Mouse (Mus musculus) brain, embryonic 14.5 days (tissue): Measurements from ENCODE around the gene Dnaic2. TPM values are rescaled to one million over a fixed set of nuclear protein-coding genes. Genes with fewer than 3 reads are reported as not detected.

Experiments used
- DNase-seq: peaks from one replicate; pipeline ENCODE4 v3.0.0-alpha.2; 2011; ENCODE audit warnings: low read depth
- CTCF ChIP-seq: fragments of 200-500 bp; IDR thresholded peaks from 2 replicates; pipeline ENCODE4 v1.5.1; 2012; ENCODE audit warnings: inconsistent platforms, mild to moderate bottlenecking, moderate library complexity, borderline replicate concordance; ENCODE audit not compliant: insufficient read depth, insufficient read length; ENCODE audit errors: extremely low read depth
- POLR2A ChIP-seq: fragments of 200-500 bp; IDR thresholded peaks from 2 replicates; pipeline ENCODE4 v1.6.1; 2012; ENCODE audit warnings: mild to moderate bottlenecking, inconsistent platforms, borderline replicate concordance; ENCODE audit not compliant: poor library complexity, insufficient read depth, insufficient read length, severe bottlenecking; ENCODE audit errors: extremely low read depth
- polyA plus RNA-seq: library from polyadenylated mRNA; depleted of rRNA; stranded (reverse); fragments of >200 nt; gene quantifications from 2 replicates; pipeline ENCODE4 v1.2.3, GENCODE M21; 2012

Gene Dnaic2
- polyA plus RNA-seq, 1 experiment = 2.9 TPM

DNA sequence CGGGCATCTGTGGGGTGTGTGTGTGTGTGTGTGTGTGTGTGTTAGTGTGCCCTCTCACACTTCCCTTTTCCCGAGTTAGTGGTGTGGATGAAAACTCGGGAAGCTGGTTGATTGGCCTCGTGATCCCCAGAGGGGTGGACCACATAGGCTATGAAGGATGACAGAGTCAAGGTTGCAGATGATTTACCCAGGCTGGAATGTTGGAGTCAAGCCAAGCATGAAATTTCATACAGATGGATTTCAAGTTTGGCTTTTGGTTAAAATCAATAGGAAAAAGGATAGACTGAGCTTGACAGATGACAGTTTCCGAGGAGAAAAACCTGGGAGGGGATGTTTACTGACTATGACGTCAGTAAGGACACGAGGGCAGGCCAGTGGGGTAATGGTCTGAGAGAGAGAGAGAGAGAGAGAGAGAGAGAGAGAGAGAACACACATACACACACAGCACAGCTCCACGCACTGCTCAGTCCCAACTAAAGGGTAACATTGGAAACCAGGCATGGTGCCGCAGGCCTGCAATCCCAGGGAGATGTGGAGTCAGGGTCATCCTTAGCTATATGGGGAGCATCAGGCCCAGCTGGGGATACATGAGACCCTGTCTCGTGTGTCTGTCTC is 39.5 kb upstream of the Dnaic2 start:
- TF ChIP-seq POLR2A (no peak), CTCF (no peak)
- DNase-seq = no peak

DNA sequence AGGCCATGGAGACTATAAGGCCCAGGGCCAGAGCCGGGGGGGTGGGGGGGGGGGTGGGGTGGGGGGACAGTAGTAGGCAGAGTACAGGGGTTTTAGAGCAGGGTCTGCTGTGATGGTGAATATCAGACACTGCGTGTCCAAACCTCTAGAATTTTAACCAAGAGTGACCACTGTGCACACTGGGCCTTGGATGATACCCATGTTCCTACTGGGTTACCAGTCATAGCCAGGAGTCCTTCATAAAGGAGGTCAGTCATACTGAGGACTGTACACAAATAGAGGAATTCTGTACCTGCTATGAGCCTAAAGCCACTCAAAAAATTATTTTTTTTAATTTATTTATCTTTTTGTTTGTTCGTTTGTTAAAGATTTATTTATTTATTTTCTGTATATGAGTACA is 38.5 kb upstream of the Dnaic2 start:
- TF ChIP-seq POLR2A (no peak), CTCF (no peak)
- no peak for DNase-seq

DNA sequence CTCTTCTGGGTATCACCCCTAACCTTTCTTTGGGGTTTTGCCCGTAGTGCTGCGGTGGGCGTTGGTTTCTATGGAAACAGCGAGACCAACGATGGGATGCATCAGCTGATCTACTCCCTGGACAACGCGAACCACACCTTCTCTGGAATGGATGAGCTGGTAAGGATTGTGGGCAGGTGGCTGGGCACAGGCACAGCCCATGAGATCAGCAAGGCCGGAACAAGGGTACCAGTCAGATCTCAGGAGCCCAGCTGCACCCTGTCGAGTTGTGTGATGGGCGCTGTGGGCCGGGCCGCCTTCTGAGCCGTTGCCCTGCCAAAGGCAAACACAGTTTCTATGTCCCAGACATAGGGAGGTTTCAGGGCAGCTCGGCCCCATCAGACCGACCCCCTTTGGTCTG is 37.0 kb upstream of the Dnaic2 start:
- no peak for DNase-seq
- TF ChIP-seq CTCF (no peak), POLR2A (no peak)

DNA sequence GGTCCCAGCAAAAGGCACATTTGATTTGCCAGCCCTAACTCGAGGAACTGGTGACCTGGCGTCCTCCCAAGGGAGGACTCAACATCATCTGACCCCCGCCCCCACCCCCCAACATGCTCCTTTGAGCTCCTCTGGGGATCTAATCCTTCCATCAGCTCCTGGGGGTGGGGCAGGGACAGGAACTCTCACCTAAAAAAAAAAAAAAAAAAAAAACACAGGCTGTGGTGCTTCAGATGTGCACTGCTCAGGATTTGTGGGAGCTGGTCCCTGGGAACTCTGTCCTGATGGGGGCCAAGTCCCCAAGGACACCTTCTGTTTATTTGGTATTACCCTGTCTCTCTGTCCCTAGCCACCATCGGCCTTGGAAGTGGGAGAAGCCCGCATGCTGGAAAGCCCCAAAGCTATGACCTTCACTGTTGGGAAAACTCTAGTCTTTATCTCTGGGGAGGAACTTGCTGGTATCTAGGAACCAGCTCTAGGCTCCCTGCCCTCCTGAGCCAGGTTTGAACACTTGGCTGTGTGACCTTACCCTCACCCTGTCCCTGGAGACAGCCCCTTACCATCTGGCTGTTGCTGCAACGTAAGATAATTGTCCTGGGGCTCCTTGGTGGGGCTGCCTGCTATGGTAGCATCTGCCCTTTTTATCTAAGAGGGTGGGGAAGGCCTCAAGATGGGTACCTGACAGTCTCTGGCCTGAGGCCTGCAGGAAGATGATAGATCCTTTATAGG is 35.6 kb upstream of the Dnaic2 start:
- DNase-seq = no peak
- TF ChIP-seq POLR2A (no peak), CTCF (no peak)

DNA sequence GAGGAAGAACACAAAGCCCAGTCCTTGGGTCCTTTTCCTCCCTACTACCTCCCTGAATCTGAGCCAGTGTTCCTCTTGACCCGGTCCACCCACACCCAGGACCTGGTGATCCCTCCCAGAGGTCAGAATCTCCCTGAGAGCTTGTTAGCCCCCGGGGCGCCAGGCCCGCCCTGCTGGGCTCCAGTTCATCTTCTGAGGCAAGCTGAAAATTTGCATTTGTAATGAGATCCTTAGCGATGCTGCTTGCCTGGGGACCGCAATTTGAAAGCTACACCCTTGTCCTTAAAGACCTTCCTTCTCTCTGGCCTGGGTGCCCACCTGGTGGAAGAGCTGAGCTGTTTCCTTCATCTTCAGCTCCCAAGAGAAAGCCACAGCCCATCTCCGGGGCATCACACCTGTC is 34.6 kb upstream of the Dnaic2 start:
- TF ChIP-seq CTCF (no peak), POLR2A (no peak)
- DNase-seq = no peak

DNA sequence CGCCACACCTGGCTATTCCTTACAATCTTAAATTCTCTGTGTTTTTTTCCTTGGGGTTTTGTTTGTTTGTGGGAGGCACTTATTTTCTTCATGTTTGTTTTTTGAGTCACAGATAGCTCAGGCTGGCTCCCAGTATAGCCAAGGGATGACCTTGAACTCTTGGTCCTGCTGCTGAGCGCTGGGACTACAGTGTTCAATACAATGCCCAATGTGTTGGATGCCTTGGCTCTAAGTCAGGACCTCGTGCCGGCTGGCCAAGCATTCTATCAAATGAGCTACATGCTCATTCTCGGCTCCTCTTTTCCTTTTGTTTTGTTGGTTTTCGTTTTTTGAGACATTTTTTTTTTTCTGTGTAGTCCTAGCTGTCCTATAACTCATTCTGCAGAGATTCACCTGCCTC is 33.8 kb upstream of the Dnaic2 start:
- no peak for TF ChIP-seq POLR2A
- TF ChIP-seq CTCF = no peak
- no peak for DNase-seq

DNA sequence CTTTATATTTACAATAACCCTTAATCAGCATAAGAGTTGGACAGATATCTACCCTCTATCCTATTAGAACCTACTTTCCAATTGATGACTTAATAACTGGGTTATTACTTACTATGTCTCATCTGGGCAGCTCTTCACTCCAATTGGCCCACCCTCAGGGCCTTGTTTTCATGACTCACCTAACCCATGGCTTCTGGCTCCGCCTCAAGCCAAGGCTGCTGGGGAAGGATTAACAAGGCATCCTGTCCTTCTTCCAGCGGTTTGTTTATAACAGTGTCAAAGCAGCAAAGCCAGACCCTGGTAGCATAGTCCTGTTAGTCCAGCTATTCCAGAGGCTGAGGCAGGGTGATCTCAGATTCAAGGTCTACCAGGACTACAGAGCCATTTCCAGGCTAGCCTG is 32.8 kb upstream of the Dnaic2 start:
- no peak for TF ChIP-seq CTCF
- no peak for TF ChIP-seq POLR2A
- DNase-seq = no peak

DNA sequence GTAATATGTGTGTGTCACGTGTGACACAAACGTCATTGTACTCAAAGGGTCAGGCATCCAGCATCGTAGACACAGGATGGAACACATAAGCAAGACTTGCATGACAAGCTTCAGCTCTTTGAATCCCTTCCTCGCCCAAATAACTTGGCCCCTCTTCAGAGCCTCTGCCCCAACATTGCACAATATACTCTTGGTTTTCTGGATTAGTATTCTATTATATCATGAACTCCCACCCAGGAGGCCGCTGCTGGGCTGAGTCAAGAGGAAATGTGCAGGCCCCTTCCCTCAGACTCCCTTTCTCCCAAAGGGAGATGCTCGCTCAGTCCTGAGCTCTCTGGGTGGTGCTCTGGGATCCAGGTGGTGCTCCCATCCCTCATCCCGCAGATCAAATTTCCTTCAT is 28.7 kb upstream of the Dnaic2 start:
- no peak for DNase-seq
- TF ChIP-seq CTCF (no peak), POLR2A (no peak)

DNA sequence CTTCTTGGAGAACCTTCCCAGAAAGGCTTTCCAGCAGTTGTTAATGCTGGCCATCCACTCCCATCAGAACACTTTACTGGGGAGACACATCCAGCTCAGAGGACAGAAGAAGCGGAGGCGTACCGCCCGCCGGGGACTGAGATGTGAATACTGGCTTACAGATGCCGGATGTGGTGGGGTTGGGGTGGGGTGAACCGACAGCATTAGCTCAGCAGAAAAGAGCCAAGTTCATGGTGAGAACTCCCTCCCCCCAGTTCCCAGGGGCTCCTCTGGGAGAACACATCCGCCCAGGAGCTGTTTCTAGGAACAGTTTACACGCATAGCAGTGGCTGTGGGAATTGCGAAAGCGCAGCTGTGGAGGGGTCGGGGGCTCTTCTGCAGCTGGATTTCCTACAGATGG is 27.7 kb upstream of the Dnaic2 start:
- no peak for DNase-seq
- TF ChIP-seq POLR2A = no peak
- no peak for TF ChIP-seq CTCF

DNA sequence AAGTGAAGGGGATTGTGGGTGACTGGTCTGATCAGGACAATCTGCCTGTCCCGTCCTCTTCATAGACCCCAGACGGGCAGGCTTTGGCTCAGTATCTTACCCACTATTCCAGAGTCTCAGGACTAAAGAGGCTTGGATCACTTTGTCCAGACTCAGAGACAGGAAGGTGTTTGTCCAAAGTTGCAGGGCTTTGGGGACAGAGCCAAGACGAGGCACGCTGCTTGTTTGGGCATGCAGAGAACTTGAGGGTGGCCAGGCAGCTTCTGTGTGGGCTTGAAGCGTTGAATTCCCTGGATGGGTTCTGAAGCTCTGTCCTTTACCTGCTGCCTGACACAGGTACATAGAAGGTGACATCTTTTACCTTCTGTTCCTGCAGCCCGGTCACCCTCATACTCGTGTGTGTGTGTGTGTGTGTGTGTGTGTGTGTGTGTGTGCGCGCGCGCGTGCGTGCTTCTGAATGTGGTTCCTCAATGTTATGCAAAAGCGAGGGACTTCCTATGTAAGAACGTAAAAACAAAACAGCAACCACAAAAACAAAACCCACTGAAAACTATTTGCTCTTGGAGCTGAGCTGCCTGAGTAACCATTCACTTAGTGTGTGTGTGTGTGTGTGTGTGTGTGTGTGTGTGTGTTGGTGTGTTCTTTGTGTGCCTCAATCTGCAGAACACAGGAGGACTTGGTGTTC is 24.8 kb upstream of the Dnaic2 start:
- TF ChIP-seq POLR2A = no peak
- no peak for TF ChIP-seq CTCF
- DNase-seq = peak; percentile 64

DNA sequence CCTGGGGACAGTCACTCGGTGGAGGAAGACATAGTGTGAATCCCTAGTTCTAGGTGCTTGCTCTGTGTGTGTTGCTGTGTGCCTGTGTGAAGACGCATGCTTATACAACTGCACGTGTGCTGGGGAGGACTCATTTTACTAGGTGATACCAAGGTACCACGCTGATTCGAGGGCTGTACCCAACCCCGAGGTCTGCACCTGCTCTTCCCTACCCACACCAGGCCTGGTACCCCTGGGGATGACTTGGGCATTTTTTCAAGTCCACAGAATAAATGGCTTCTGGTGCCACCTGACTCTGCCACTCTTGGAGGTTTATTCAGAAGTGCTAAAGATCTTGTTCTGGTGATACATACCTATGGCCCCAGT is 24.2 kb upstream of the Dnaic2 start:
- no peak for DNase-seq
- TF ChIP-seq CTCF (no peak), POLR2A (no peak)
